11 mouse cellular contexts compared by ENCODE assay signal in genomic region chr2:32884745-32885144, GRCm38 (mm10). TPM values are rescaled to one million over a fixed set of nuclear protein-coding genes. Genes with fewer than 3 reads are reported as not detected.
DNase-seq lines count a peak whose midpoint lies in the region; ATAC-seq and TF ChIP-seq lines count a peak whose summit lies in the region.
"Had no signal": no experiment of that assay in that cellular context is flagged by ENCODE, and none has a peak within 500 bp of the region (broad histone marks: within the 10 kb centered on the region; RNA-seq: fewer than 3 reads in every experiment).

No protein-coding gene starts in this region.

- ATAC-seq in heart, embryonic 11.5 days (replicated peaks; ENCODE audit: insufficient number of reproducible peaks, low FRiP score, low TSS enrichment): no peak
- no peak for ATAC-seq in liver, embryonic 12.5 days
- ATAC-seq in embryonic facial prominence, embryonic 12.5 days (ENCODE audit: insufficient number of reproducible peaks, insufficient read depth, low FRiP score, low TSS enrichment): no peak
- ATAC-seq: activated CD4-positive, CD25-positive, alpha-beta regulatory T cell, adult 4 months; CD4-positive, CD25-positive, alpha-beta regulatory T cell, adult 4 months had no signal

- no peaks in the 10 kb centered on the region for H3K9me3 ChIP-seq in heart, embryonic 11.5 days (replicated peaks; ENCODE audit: control insufficient read depth, low read length)
- no peaks in the 10 kb centered on the region for H3K9me3 ChIP-seq in liver, embryonic 12.5 days (replicated peaks)
- no peaks in the 10 kb centered on the region for H3K9me3 ChIP-seq in embryonic facial prominence, embryonic 12.5 days

- no peaks in the 10 kb centered on the region for H3K36me3 ChIP-seq in heart, embryonic 11.5 days (ENCODE audit: control insufficient read depth, insufficient read depth, low read length)
- H3K36me3 ChIP-seq in liver, embryonic 12.5 days: no peaks in the 10 kb centered on the region
- 0 out of 2 replicates have a peak, but pooled peaks cover 3% of the 10 kb centered on the region for H3K36me3 ChIP-seq in embryonic facial prominence, embryonic 12.5 days
- no peaks in the 10 kb centered on the region for H3K36me3 ChIP-seq in macrophage (ENCODE audit: inconsistent target)

- TF ChIP-seq CTCF in left cerebral cortex, adult 2 months (IDR thresholded peaks at IDR 0.05): no peak

- H3K27ac ChIP-seq in heart, embryonic 11.5 days (ENCODE audit: low read depth, low read length): peak overlapping the region; percentile 73
- H3K27ac ChIP-seq in liver, embryonic 12.5 days: 0 out of 2 replicates have a peak overlapping the region, but pooled peaks have one; percentile 15
- H3K27ac ChIP-seq in embryonic facial prominence, embryonic 12.5 days: peak overlapping the region; percentile 77
- peak overlapping the region; percentile 98 for H3K27ac ChIP-seq in macrophage
- no peak overlapping the region for H3K27ac ChIP-seq in left cerebral cortex, adult 2 months

- H3K4me1 ChIP-seq in heart, embryonic 11.5 days (ENCODE audit: control insufficient read depth, insufficient read depth, low read length): peaks cover 83% of the 10 kb centered on the region
- peaks cover 76% of the 10 kb centered on the region for H3K4me1 ChIP-seq in liver, embryonic 12.5 days
- H3K4me1 ChIP-seq in embryonic facial prominence, embryonic 12.5 days: peaks cover 71% of the 10 kb centered on the region

- peak overlapping the region; percentile 32 for H3K4me2 ChIP-seq in heart, embryonic 11.5 days
- no peak overlapping the region for H3K4me2 ChIP-seq in liver, embryonic 12.5 days
- H3K4me2 ChIP-seq in embryonic facial prominence, embryonic 12.5 days (replicated peaks): no peak overlapping the region

- DNase-seq in heart, postnatal 10 days: no peak
- no peak for DNase-seq in liver
- DNase-seq in left cerebral cortex, adult 2 months (ENCODE audit: extremely low spot score in 1 of 2, low spot score in 2 of 2): no peak
- DNase-seq in testis, postnatal 10 days (ENCODE audit: low spot score): no peak
- DNase-seq: right cerebral cortex, postnatal 14 days had no signal

- intact Hi-C loops in heart, postnatal 10 days (cut with DNase I): no loop called here
- intact Hi-C loops in left cerebral cortex, adult 2 months (cut with DNase I): no loop called here

- WGBS in heart, embryonic 11.5 days (ENCODE audit: insufficient replicate concordance): 15% methylated on average over 7 of the region's 7 CpGs
- WGBS in liver, embryonic 12.5 days (ENCODE audit: insufficient replicate concordance): 17% methylated on average over 7 of the region's 7 CpGs
- WGBS in embryonic facial prominence, embryonic 12.5 days: 19% methylated on average over 7 of the region's 7 CpGs
- WGBS in macrophage (ENCODE audit: missing documents): 13% methylated on average over 7 of the region's 7 CpGs

- H3K27me3 ChIP-seq in heart, embryonic 11.5 days (ENCODE audit: control insufficient read depth, insufficient read depth, low read length): no peaks in the 10 kb centered on the region
- no peaks in the 10 kb centered on the region for H3K27me3 ChIP-seq in liver, embryonic 12.5 days (replicated peaks)
- no peaks in the 10 kb centered on the region for H3K27me3 ChIP-seq in embryonic facial prominence, embryonic 12.5 days

- H3K9ac ChIP-seq in heart, embryonic 11.5 days (ENCODE audit: low read depth, low read length): peak overlapping the region; percentile 36; the same call in 1 of the 2 replicates
- no peak overlapping the region for H3K9ac ChIP-seq in liver, embryonic 12.5 days
- H3K9ac ChIP-seq in embryonic facial prominence, embryonic 12.5 days: no peak overlapping the region

- no peak overlapping the region for H3K4me3 ChIP-seq in heart, embryonic 11.5 days (ENCODE audit: low read depth, low read length)
- no peak overlapping the region for H3K4me3 ChIP-seq in liver, embryonic 12.5 days
- no peak overlapping the region for H3K4me3 ChIP-seq in embryonic facial prominence, embryonic 12.5 days
- no peak overlapping the region for H3K4me3 ChIP-seq in macrophage (ENCODE audit: inconsistent target)
- no peak overlapping the region for H3K4me3 ChIP-seq in left cerebral cortex, adult 2 months

- peaks cover 96% of the 10 kb centered on the region for H3K79me2 ChIP-seq in macrophage (ENCODE audit: inconsistent target)

RNA-seq across cellular contexts. Expression of gene Fam129b, which starts 8.8 kb away (rescaled TPM):
- 21.5 and 24.2 TPM in 2 replicates for polyA plus RNA-seq in heart, embryonic 11.5 days (2014; fragmentation: Nextera tagmentation; extraction: Ambion mirVana)
- 10 to 100 TPM; 40.4 to 46.2 TPM for total RNA-seq in heart, postnatal 10 days (2021)
- polyA plus RNA-seq in liver, embryonic 12.5 days (2016; fragmentation: Nextera tagmentation; extraction: Ambion mirVana): 11.9 and 12.4 TPM in 2 replicates
- 48.8 and 54.7 TPM in 2 replicates for polyA plus RNA-seq in embryonic facial prominence, embryonic 12.5 days (2016; fragmentation: Nextera tagmentation; extraction: Ambion mirVana)
- 100 to 1,000 TPM in 13 of 26 experiments, 10 to 100 TPM in 13; 35.9 to 648 (median 91.5) TPM for total RNA-seq in macrophage (2018; cell fraction: chromatin; rRNA removed)
- total RNA-seq in macrophage (2018; cell fraction: cytosol; rRNA removed): 100 to 1,000 TPM in 14 of 26 experiments, 10 to 100 TPM in 12; 52.3 to 460 (median 164) TPM
- total RNA-seq in macrophage (2018; cell fraction: nucleus; rRNA removed): 100 to 1,000 TPM in 13 of 26 experiments, 10 to 100 TPM in 13; 39.2 to 371 (median 100) TPM
- 117 to 240 TPM (median 185 TPM) in 3 replicates for polyA plus RNA-seq in macrophage (2018)
- 10 to 100 TPM; 24.4 to 31.4 TPM for total RNA-seq in left cerebral cortex, adult 2 months (2021)

RNA-seq across cellular contexts. Expression of gene Stxbp1, which starts 37.7 kb away (rescaled TPM):
- 20.6 and 26.1 TPM in 2 replicates for polyA plus RNA-seq in heart, embryonic 11.5 days (2014; fragmentation: Nextera tagmentation; extraction: Ambion mirVana)
- 10 to 100 TPM; 25.4 to 25.7 TPM for total RNA-seq in heart, postnatal 10 days (2021)
- polyA plus RNA-seq in liver, embryonic 12.5 days (2016; fragmentation: Nextera tagmentation; extraction: Ambion mirVana): 5.8 and 5.9 TPM in 2 replicates
- 28.3 and 32.4 TPM in 2 replicates for polyA plus RNA-seq in embryonic facial prominence, embryonic 12.5 days (2016; fragmentation: Nextera tagmentation; extraction: Ambion mirVana)
- total RNA-seq in macrophage (2018; cell fraction: chromatin; rRNA removed): 10 to 100 TPM; 17.2 to 71.6 (median 25.6) TPM
- total RNA-seq in macrophage (2018; cell fraction: cytosol; rRNA removed): 10 to 100 TPM; 10.5 to 25.5 (median 16.1) TPM
- 10 to 100 TPM; 14.4 to 64.5 (median 22.2) TPM for total RNA-seq in macrophage (2018; cell fraction: nucleus; rRNA removed)
- polyA plus RNA-seq in macrophage (2018): 9.7 to 16.3 TPM (median 12.2 TPM) in 3 replicates
- 100 to 1,000 TPM; 947 to 984 TPM for total RNA-seq in left cerebral cortex, adult 2 months (2021)
